Mouse (Mus musculus) liver, postnatal 0 days (tissue): ENCODE data around the gene Nedd4.
A peak's percentile ranks its signal among the peaks of the same experiment; 100 is the strongest.

ENCODE experiments used
- CTCF ChIP-seq: sonication (generic); IDR thresholded peaks from 2 replicates; pipeline ENCODE4 v1.5.1; 2016; ENCODE audit warnings: antibody characterized with exemption, low read depth
- EP300 ChIP-seq: IDR thresholded peaks from 2 replicates; pipeline ENCODE4 v1.6.1; 2016; ENCODE audit warnings: antibody characterized with exemption, low read depth, mild to moderate bottlenecking

DNA sequence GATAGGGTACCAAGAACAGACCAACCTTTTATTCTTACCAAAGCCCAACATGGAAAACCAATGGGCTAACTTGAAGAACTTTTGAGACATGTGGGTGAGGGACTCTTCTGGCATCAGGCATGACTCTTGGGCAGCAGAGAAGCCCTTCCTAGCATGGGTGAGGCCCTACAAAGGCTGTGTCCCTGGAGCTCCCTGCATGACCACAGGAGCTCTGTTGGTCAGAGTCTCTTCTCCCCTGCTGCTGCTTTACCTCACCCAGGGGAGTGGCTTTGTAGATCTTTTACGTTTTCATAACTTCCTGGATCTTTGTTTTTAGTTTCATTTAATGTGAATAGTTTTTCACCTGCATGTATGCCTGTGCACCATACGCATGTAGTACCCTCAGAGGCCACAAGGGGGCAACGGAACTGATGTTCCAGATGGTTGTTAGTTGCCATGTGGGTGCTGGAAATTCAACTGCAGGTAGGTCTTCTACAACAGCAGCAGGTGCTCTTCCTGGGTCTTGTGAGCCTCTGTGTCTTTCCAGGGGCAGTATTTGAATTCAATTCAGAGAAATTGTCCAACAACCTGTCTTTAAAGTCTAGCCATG lies 73.8 kb downstream of the Nedd4 start:
- peak; percentile 89 for TF ChIP-seq CTCF
- TF ChIP-seq EP300 = no peak
